Mouse (Mus musculus) stomach, postnatal 0 days (tissue): Measurements from ENCODE around the gene Gm36028. TPM values are rescaled to one million over a fixed set of nuclear protein-coding genes. Genes with fewer than 3 reads are reported as not detected.
A peak's percentile ranks its signal among the peaks of the same experiment; 100 is the strongest.

Source experiments
- ATAC-seq: fragments of 200-750 bp; cut with Nextera tagmentation; 2 replicates; pipeline ENCODE4 v1.8.0; 2017; ENCODE audit not compliant: low FRiP score, low TSS enrichment
- DNase-seq: peaks from one replicate; pipeline ENCODE4 v3.0.0-alpha.2; 2016; ENCODE audit warnings: low spot score
- H3K27ac ChIP-seq: fragments of 300-500 bp; sonication (generic); replicated peaks from 2 replicates; pipeline ENCODE4 v1.5.1; 2014; ENCODE audit warnings: mild to moderate bottlenecking, control low read depth
- H3K27me3 ChIP-seq: fragments of 300-500 bp; sonication (generic); 2 replicates; pipeline ENCODE4 v1.6.1; 2014; ENCODE audit warnings: low read length; ENCODE audit not compliant: control insufficient read depth, insufficient read depth
- H3K36me3 ChIP-seq: fragments of 300-500 bp; sonication (generic); 2 replicates; pipeline ENCODE4 v1.6.1; 2014; ENCODE audit warnings: low read length, mixed read lengths; ENCODE audit not compliant: control insufficient read depth, insufficient read depth
- H3K4me1 ChIP-seq: fragments of 300-500 bp; sonication (generic); replicated peaks from 2 replicates; pipeline ENCODE4 v1.6.1; 2014; ENCODE audit warnings: antibody characterized with exemption; ENCODE audit not compliant: control insufficient read depth, insufficient read depth
- H3K4me2 ChIP-seq: fragments of 300-500 bp; sonication (generic); replicated peaks from 2 replicates; pipeline ENCODE4 v1.6.1; 2014; ENCODE audit warnings: low read depth, mild to moderate bottlenecking, control low read depth, moderate library complexity
- H3K4me3 ChIP-seq: fragments of 300-500 bp; sonication (generic); 2 replicates; pipeline ENCODE4 v1.5.1; 2014; ENCODE audit warnings: low read depth, low read length, control low read depth
- H3K9ac ChIP-seq: fragments of 300-500 bp; sonication (generic); 2 replicates; pipeline ENCODE4 v1.6.1; 2014; ENCODE audit warnings: mild to moderate bottlenecking, low read length, control low read depth, mixed read lengths
- H3K9me3 ChIP-seq: fragments of 300-500 bp; sonication (generic); 2 replicates; pipeline ENCODE4 v1.6.1; 2016; ENCODE audit warnings: low read length; ENCODE audit not compliant: control insufficient read depth
- CTCF ChIP-seq: IDR thresholded peaks from 2 replicates; pipeline ENCODE4 v1.5.1; 2016; ENCODE audit warnings: antibody characterized with exemption, low read depth, mild to moderate bottlenecking, moderate library complexity
- EP300 ChIP-seq: optimal IDR thresholded peaks from 2 replicates; pipeline ENCODE3; 2016; ENCODE audit warnings: antibody characterized with exemption
- WGBS: fragments of 180-500 bp; shearing (Covaris S2); extraction: QIAGEN DNeasy Blood & Tissue Kit; methylation state at CpG from one replicate; pipeline ENCODE4 v1.1.7; 2014; 5-methylcytosine and 5-hydroxymethylcytosine counted together
- polyA plus RNA-seq: library from polyadenylated mRNA; unstranded; fragments of >200 nt; fragmentation: Nextera tagmentation; extraction: Ambion mirVana; gene quantifications from 2 replicates; pipeline ENCODE4 v1.2.1, GENCODE M21; 2015

The Gm36028 gene
- polyA plus RNA-seq, 1 experiment from 2014 or later: 0.29 TPM

DNA sequence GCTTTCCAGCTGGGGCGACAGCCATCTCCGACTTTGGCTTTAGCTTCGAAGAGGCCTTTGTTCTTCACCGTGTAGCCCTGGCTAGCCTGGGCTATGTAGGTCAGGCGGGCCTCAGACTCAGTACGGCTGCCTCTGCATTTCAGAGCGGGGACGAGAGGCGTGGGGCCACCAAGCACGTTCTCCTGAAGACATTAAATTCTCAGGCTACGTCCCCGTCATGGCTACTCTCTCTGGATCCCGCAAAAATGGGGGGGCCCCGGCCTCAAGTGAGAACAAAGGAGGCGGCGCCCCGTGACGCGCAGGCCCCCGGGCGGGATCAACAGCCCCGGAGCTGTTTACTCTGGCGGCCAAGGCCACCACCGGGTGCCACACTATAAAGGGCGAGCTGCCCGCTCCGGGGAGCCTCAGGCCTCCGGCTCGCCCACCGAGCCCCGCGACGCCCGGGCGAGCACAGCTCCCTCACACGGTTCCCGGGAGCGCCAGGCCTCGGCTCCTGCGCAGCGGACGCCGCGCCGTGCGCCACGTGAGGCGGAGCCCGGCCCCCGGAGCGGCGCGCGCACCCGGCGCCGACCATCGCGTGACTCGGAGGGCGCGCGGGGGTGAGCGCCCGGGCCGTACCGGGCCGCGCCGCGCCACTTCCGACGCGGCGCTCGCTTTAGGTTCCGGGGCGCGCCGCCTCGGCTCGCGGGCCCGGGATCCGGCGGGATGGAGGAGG lies 7.0 kb upstream of the Gm36028 start, which contains the start of gene Lrrc58:
TSS of gene Lrrc58 (plus strand) at position 599 of the 715 bp plus-strand sequence.
- Histone ChIP-seq H3K9ac (peak within 1 kb of the TSS; percentile 96), H3K27me3 (no peaks in the 10 kb centered on the region), H3K4me2 (peak within 1 kb of the TSS; percentile 76), H3K36me3 (no peaks in the 10 kb centered on the region), H3K9me3 (no peaks in the 10 kb centered on the region), H3K4me1 (peaks cover 7% of the 10 kb centered on the region; the same call in 1 of the 2 replicates), H3K27ac (peak within 1 kb of the TSS; percentile 99), H3K4me3 (peak within 1 kb of the TSS; percentile 94)
- peak; percentile 86 for DNase-seq
- TF ChIP-seq CTCF (peak; percentile 24; the same call in 1 of the 2 replicates), EP300 (no peak)
- peak; percentile 93 for ATAC-seq
- WGBS: under 1% methylated on average over 70 of the region's 86 CpGs

DNA sequence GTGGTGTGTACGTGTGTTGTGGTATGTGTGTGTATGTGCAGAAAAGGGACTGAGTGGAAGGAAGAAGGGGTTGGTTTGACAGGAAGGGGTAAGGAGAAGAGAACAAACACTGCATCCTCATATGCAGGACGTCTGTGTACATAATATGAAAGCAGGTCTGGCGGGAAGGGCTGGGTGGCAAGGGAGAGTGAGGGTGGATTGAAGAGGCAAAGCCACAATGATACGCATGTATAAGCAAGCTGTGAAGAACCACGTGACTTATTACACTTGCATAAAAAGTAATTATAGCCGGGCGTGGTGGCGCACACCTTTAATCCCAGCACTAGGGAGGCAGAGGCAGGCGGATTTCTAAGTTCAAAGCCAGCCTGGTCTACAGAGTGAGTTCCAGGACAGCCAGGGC lies 4.9 kb upstream of the Gm36028 start:
- no peaks in the 10 kb centered on the region for H3K9me3 ChIP-seq
- no peak for TF ChIP-seq CTCF
- TF ChIP-seq EP300: no peak
- H3K27me3 ChIP-seq: no peaks in the 10 kb centered on the region
- ATAC-seq (no peak), DNase-seq (no peak)
- no peak overlapping the region for H3K9ac ChIP-seq
- H3K4me2 ChIP-seq: no peak overlapping the region
- no peak overlapping the region for H3K4me3 ChIP-seq
- H3K36me3 ChIP-seq: no peaks in the 10 kb centered on the region
- WGBS: 75% methylated on average over 9 of the region's 9 CpGs
- peaks cover 3% of the 10 kb centered on the region; the same call in 1 of the 2 replicates for H3K4me1 ChIP-seq
- no peak overlapping the region for H3K27ac ChIP-seq

DNA sequence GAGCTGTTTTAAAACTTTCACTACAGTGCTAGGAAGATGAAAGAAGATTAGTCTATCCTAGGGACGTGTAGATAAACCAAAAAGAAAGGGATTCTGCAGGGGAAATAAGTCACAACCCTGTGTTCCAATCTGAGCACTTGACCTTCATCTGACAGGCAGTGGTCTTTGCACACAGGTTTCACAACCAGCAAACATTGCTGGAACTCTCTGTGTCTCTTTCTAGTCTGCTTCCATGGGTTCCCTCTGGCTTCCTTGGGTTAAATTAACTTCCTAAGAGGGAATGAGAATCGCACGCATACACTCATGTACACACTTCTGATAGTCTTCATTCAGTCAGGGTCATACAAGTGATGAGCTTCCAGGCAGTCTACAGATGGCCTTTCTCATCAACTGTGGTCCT lies 2.9 kb upstream of the Gm36028 start:
- no peaks in the 10 kb centered on the region for H3K4me1 ChIP-seq
- no peak for DNase-seq
- no peaks in the 10 kb centered on the region for H3K9me3 ChIP-seq
- H3K4me3 ChIP-seq: no peak overlapping the region
- no peak for ATAC-seq
- H3K4me2 ChIP-seq: no peak overlapping the region
- H3K9ac ChIP-seq: no peak overlapping the region
- no peaks in the 10 kb centered on the region for H3K36me3 ChIP-seq
- no peaks in the 10 kb centered on the region for H3K27me3 ChIP-seq
- TF ChIP-seq CTCF (no peak), EP300 (no peak)
- H3K27ac ChIP-seq: no peak overlapping the region
- 78% methylated on average over 3 of the region's 3 CpGs for WGBS

DNA sequence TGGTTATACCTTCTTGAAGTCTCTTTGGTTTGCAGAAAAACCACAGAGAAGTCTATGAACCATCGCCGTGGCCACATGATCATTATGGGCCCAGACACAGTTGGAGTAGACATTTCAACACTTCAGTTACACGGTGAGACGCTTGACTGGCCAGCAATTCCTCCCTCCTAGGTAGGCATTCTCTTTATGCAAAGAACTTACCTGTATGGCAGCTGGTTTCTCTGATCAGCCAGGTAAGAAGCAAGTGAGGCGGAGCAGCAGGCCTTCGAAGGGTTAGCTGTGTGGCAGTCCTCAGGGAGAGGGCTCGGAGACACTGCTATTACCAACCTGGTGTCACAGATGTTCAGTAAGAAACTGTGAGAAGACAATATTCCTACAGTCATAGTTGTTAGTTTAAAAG lies 733 bp downstream of the Gm36028 start:
- H3K36me3 ChIP-seq: no peaks in the 10 kb centered on the region
- no peaks in the 10 kb centered on the region for H3K4me1 ChIP-seq
- no peak for TF ChIP-seq EP300
- DNase-seq (no peak), ATAC-seq (no peak)
- no peak overlapping the region for H3K9ac ChIP-seq
- no peaks in the 10 kb centered on the region for H3K9me3 ChIP-seq
- no peaks in the 10 kb centered on the region for H3K27me3 ChIP-seq
- H3K27ac ChIP-seq: no peak overlapping the region
- 86% methylated on average over 7 of the region's 7 CpGs for WGBS
- H3K4me3 ChIP-seq: no peak overlapping the region
- H3K4me2 ChIP-seq: no peak overlapping the region

DNA sequence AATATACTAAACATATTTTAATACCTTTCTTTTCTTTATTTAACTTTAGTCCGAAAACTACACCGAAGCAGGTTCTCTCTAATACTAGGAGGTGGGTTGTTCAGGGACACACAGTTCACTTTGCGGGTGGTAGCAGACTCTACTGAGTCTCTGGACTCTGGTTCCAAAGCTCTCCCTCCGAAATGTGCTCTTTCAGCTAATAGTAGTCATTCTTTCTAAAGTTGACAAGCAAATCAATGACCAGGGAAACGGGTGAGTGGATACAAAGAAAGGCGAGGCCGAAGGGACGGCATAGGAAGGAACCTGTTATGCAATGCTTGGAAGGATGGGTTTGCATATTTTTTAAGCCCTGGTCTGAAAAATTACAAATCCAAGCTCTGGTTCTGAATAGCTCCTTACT lies 3.5 kb downstream of the Gm36028 start:
- H3K36me3 ChIP-seq: no peaks in the 10 kb centered on the region
- H3K4me2 ChIP-seq: no peak overlapping the region
- H3K9me3 ChIP-seq: no peaks in the 10 kb centered on the region
- DNase-seq (no peak), ATAC-seq (no peak)
- no peak overlapping the region for H3K9ac ChIP-seq
- no peak overlapping the region for H3K27ac ChIP-seq
- no peaks in the 10 kb centered on the region for H3K4me1 ChIP-seq
- TF ChIP-seq EP300: no peak
- no peak for TF ChIP-seq CTCF
- no peaks in the 10 kb centered on the region for H3K27me3 ChIP-seq
- 66% methylated on average over 8 of the region's 8 CpGs for WGBS
- H3K4me3 ChIP-seq: no peak overlapping the region

DNA sequence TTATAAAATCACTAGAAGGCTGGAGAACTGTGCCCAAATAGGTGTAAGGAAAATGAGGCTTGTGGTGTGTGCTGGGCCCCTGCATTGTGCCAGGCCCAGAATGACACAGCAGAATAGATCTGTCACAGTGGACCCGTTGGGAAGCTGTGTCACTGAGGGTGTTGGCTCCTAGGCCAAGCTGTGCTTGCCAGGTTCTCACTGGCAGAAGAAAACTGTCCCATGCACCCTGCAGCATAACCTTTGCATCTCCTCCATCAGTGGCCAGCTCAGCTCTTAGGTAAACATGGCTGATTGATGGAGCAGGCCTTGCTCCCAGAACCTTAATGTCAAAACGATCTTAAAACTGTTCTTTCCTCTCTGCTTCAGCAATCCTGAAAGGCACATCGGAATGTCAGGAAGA lies 4.6 kb downstream of the Gm36028 start:
- Histone ChIP-seq H3K9me3 (no peaks in the 10 kb centered on the region), H3K4me2 (no peak overlapping the region), H3K4me3 (no peak overlapping the region), H3K4me1 (no peaks in the 10 kb centered on the region), H3K9ac (no peak overlapping the region), H3K36me3 (no peaks in the 10 kb centered on the region), H3K27ac (no peak overlapping the region), H3K27me3 (no peaks in the 10 kb centered on the region)
- 36% methylated on average over 3 of the region's 3 CpGs for WGBS
- peak; percentile 43; the same call in 1 of the 2 replicates for ATAC-seq
- DNase-seq: no peak
- TF ChIP-seq EP300 (no peak), CTCF (no peak)
